Mouse (Mus musculus) stomach, embryonic 15.5 days (tissue): ENCODE results near the gene Rmdn2. TPM values are rescaled to one million over a fixed set of nuclear protein-coding genes. Genes with fewer than 3 reads are reported as not detected.

Experiments used
- ATAC-seq: fragments of 200-750 bp; cut with Nextera tagmentation; 2 replicates; pipeline ENCODE4 v1.8.0; 2017; ENCODE audit warnings: low read depth, moderate number of reproducible peaks, moderate TSS enrichment; ENCODE audit not compliant: insufficient read depth, low FRiP score
- H3K27ac ChIP-seq: fragments of 300-500 bp; sonication (generic); 2 replicates; pipeline ENCODE4 v1.5.1; 2015; ENCODE audit warnings: mild to moderate bottlenecking, inconsistent platforms
- H3K27me3 ChIP-seq: fragments of 300-500 bp; sonication (generic); replicated peaks from 2 replicates; pipeline ENCODE4 v1.6.1; 2015; ENCODE audit warnings: inconsistent platforms
- H3K36me3 ChIP-seq: fragments of 300-500 bp; sonication (generic); 2 replicates; pipeline ENCODE4 v1.6.1; 2015; ENCODE audit warnings: inconsistent platforms
- H3K4me1 ChIP-seq: fragments of 300-500 bp; sonication (generic); 2 replicates; pipeline ENCODE4 v1.6.1; 2015; ENCODE audit warnings: inconsistent platforms
- H3K4me2 ChIP-seq: fragments of 300-500 bp; sonication (generic); 2 replicates; pipeline ENCODE4 v1.6.1; 2015; ENCODE audit warnings: mild to moderate bottlenecking, inconsistent platforms
- H3K4me3 ChIP-seq: fragments of 300-500 bp; sonication (generic); replicated peaks from 2 replicates; pipeline ENCODE4 v1.5.1; 2015; ENCODE audit warnings: inconsistent platforms
- H3K9ac ChIP-seq: fragments of 300-500 bp; sonication (generic); 2 replicates; pipeline ENCODE4 v1.6.1; 2015; ENCODE audit warnings: inconsistent platforms
- H3K9me3 ChIP-seq: fragments of 300-500 bp; sonication (generic); 2 replicates; pipeline ENCODE4 v1.6.1; 2016; ENCODE audit warnings: inconsistent platforms
- WGBS: fragments of 180-500 bp; shearing (Covaris S2); methylation state at CpG from one replicate; pipeline ENCODE4 v1.1.7; 2015; 5-methylcytosine and 5-hydroxymethylcytosine counted together
- polyA plus RNA-seq: library from polyadenylated mRNA; unstranded; fragments of >200 nt; fragmentation: Nextera tagmentation; extraction: Ambion mirVana; gene quantifications from 2 replicates; pipeline ENCODE4 v1.2.1, GENCODE M21; 2015

The Rmdn2 gene
- 8.9 and 10.2 TPM in 2 replicates for polyA plus RNA-seq

DNA sequence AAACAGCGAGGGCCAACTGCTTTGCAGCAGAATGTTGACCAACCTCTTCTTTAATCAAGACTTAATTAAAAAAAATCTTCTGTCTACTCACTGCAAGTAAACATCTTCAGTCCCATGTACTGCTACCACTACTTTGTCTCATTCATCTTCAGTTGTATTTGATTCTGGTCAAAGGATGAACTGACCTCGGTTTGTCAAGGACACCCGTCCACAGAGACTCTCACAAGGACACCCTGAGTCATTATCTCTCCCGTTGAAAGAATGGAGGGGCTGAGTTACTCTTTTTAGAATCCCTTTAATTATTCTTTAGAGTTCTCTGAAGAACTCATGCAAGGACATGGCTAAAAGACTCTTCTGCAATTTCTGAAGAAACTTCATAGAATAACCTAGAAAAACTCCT, at the start of gene Rmdn2:
Rmdn2 (plus strand) TSS at position 319 of the 400 bp plus-strand sequence.
- Histone ChIP-seq H3K9ac (no peak within 1 kb of the TSS), H3K27ac (no peak within 1 kb of the TSS), H3K4me1 (no peaks in the 10 kb centered on the region), H3K4me2 (no peak within 1 kb of the TSS), H3K9me3 (no peaks in the 10 kb centered on the region), H3K27me3 (no peaks in the 10 kb centered on the region), H3K36me3 (no peaks in the 10 kb centered on the region), H3K4me3 (no peak within 1 kb of the TSS)
- no peak for ATAC-seq
- WGBS, result 83% methylated on average over 4 of the region's 4 CpGs

DNA sequence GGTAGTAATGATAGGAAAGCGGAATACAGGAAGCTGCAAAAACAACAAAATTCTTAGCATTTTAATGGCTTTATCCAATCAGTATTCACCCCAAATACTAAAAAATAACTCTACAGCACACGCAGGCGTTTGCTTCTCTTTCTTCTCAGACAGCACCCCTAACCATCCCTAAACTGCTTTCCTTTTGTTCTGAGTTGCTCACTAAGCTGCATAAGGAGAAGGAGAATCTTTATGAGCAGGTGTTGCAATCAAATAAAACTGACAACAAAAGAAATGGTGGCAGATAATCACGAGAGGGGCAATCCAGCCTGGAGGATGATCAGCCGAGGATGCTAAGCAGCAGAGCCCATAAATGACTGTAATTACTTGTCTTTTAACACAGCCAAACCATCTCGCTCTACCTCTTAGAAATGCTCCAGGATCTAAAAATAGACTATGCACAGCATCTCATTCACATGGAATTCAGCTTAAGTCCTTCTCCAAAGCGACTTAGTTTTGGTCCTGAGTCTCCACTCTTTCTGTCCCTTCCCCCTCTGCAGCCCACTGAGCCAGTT, 48.5 kb upstream of the Rmdn2 start:
- Histone ChIP-seq H3K9ac (no peak overlapping the region), H3K4me3 (no peak overlapping the region), H3K27me3 (no peaks in the 10 kb centered on the region), H3K27ac (peak overlapping the region; percentile 11; the same call in 1 of the 2 replicates), H3K4me2 (no peak overlapping the region), H3K9me3 (peaks cover 7% of the 10 kb centered on the region; the same call in 1 of the 2 replicates), H3K36me3 (no peaks in the 10 kb centered on the region), H3K4me1 (peaks cover 3% of the 10 kb centered on the region; the same call in 1 of the 2 replicates)
- 64% methylated on average over 7 of the region's 7 CpGs for WGBS
- no peak for ATAC-seq

DNA sequence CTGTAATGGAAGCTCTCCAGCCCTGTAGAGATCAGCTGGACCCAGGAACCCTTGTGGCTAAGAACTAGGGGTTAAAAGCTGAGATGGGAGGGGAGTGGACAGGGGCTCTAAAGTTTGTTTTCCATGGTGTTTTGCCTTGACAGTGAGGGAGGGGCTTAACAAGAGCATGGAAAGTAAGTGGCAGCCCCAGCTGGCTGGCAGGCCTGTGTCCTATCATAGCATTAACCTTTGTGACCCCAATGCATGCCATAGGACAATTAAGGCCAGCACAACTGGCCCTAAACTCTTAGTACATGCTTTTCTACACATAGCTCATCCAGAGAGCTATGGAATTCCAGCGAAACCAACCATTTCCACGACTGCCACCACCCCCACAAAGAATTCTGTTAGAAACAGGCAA, 47.9 kb upstream of the Rmdn2 start:
- Histone ChIP-seq H3K9me3 (peaks cover 7% of the 10 kb centered on the region; the same call in 1 of the 2 replicates), H3K4me2 (no peak overlapping the region), H3K4me1 (peaks cover 3% of the 10 kb centered on the region; the same call in 1 of the 2 replicates), H3K27me3 (no peaks in the 10 kb centered on the region), H3K27ac (peak overlapping the region; percentile 11; the same call in 1 of the 2 replicates), H3K9ac (no peak overlapping the region), H3K36me3 (no peaks in the 10 kb centered on the region), H3K4me3 (no peak overlapping the region)
- WGBS, result 41% methylated on average over 2 of the region's 2 CpGs
- ATAC-seq, result no peak

DNA sequence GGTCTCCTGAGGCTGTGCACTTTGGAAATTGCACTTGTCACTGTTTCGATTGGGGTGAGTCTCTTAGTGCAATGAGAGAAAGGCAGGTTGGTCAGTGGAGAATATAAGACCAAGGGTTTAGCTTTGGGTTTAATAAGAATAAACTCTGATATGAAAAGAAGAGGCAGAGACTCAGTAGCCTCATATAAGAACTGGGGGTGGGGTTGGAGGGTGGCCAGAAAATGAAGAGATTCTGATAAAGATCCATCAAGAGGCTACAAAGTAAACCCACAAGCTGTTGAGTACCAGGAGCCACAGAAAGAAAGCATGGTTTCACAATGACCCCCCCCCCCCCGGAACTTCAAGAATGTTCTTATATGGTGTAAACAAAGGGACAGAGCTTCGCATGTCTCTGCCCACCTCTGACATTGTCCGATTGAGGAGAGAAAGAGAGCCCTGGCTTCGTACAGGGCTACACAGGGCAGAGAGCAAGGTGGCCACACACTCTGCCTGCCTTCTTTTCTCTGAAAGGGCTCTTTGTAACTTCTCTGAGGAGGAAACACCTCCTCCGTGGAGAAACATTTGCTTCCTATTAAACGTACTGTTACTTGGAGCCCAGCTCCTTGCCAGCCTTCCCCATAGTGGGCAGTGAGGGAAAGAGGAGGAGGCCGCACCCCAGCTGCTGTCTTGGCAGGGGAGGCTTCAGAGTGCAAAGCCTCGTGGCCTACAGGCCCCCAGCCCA, 46.3 kb upstream of the Rmdn2 start:
- Histone ChIP-seq H3K27ac (no peak overlapping the region), H3K4me2 (no peak overlapping the region), H3K4me1 (peaks cover 3% of the 10 kb centered on the region; the same call in 1 of the 2 replicates), H3K4me3 (no peak overlapping the region), H3K36me3 (no peaks in the 10 kb centered on the region), H3K9ac (no peak overlapping the region), H3K27me3 (no peaks in the 10 kb centered on the region), H3K9me3 (peaks cover 2% of the 10 kb centered on the region; the same call in 1 of the 2 replicates)
- 33% methylated on average over 9 of the region's 9 CpGs for WGBS
- no peak for ATAC-seq

DNA sequence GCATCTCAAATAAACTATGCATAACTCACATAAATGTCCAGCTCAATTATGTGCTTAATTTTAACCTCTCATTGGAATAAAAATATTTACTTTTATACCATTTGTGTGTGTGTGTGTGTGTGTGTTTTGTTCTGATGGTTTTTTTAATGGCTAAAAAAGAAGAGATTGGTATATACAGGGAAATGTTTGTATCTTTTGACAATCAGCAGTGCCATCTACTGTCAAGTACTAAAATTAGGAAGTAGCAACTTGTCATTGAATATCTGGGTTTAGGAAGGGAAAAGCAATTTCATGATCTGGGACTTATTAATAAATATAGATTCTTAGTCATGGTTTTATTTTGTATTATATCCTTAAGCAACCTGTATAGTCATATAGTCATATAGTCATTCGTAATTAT, 43.3 kb upstream of the Rmdn2 start:
- 89% methylated on average over 1 of the region's 1 CpGs for WGBS
- no peak overlapping the region for H3K27ac ChIP-seq
- H3K27me3 ChIP-seq, result no peaks in the 10 kb centered on the region
- H3K4me3 ChIP-seq, result no peak overlapping the region
- H3K4me1 ChIP-seq, result peaks cover 3% of the 10 kb centered on the region; the same call in 1 of the 2 replicates
- ATAC-seq, result no peak
- no peak overlapping the region for H3K9ac ChIP-seq
- H3K9me3 ChIP-seq, result no peaks in the 10 kb centered on the region
- no peaks in the 10 kb centered on the region for H3K36me3 ChIP-seq
- H3K4me2 ChIP-seq, result no peak overlapping the region

DNA sequence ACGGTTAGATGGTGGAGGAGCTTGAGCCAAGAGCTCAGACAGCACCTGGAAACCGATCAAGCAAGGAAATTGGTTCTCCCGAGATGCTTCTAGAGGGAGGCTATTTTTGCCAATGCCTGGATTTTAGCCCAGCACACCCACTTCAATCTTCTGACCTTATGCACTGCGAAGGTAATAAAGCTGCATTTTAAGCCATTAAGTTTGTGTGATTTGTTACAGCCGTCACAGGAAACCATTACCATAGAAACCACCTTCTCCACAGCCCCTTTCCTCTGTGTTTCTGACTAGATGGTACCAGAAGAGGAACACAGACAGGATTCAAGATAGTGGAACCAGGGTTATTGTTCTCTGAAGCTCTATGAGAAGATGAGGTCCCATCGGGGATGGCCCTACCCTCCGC, 33.3 kb upstream of the Rmdn2 start:
- Histone ChIP-seq H3K36me3 (no peaks in the 10 kb centered on the region), H3K4me1 (no peaks in the 10 kb centered on the region), H3K4me2 (no peak overlapping the region), H3K27me3 (no peaks in the 10 kb centered on the region), H3K4me3 (no peak overlapping the region), H3K27ac (no peak overlapping the region), H3K9me3 (no peaks in the 10 kb centered on the region), H3K9ac (no peak overlapping the region)
- ATAC-seq, result no peak
- WGBS, result 56% methylated on average over 7 of the region's 7 CpGs

DNA sequence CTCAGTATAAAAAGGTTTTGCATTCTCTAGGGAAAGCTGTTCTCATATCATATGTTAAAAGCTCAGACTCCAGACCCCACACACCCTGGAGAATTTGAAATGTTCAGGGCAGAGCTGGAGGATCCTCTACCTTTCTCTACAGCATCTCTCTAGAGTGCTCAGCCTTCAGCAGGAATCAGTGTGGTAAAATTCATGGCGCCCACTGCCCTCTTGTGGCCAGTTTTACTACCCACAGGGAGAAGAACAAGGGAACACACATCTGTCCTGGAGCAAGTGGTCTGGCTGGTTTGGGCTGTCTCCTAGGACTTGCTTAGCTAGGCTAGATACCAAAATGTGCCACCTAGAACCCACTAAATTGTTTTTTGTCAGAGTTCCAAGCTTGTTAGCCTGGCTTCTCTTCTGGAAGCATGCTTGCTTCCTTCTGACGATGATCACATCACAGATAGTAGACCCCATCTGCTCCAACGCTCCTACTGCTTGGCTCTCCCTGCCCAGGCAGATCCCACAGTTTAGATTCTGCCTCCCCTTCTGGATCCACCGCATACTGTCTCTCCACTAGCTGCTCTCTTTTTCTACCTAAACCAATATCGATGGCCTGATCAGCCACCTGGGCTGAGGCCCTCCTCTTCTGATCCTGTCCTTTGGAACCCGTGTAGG, 31.3 kb upstream of the Rmdn2 start:
- Histone ChIP-seq H3K27me3 (no peaks in the 10 kb centered on the region), H3K4me1 (no peaks in the 10 kb centered on the region), H3K9ac (no peak overlapping the region), H3K4me2 (no peak overlapping the region), H3K4me3 (no peak overlapping the region), H3K27ac (no peak overlapping the region), H3K9me3 (no peaks in the 10 kb centered on the region), H3K36me3 (no peaks in the 10 kb centered on the region)
- no peak for ATAC-seq
- WGBS, result 68% methylated on average over 6 of the region's 6 CpGs

DNA sequence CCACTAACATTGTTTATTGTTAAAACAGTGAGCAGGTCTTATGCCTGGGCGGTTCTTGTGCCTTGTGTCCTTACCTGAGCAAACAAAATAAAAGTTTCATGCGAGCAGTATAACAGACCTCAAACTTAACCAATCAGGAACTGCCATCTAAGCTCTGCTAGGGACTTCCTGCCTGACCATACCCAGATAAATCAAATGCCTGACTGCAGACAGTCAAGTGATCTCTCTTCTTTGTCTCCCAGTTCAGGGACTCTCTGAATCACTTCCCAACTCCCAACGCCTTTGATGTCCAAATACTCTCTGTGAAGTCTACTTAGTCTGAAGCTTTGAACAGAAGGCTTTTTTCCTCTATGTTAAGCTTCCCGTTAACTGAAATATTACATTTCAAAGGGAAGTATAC, 28.2 kb upstream of the Rmdn2 start:
- WGBS, result 45% methylated on average over 4 of the region's 4 CpGs
- Histone ChIP-seq H3K4me2 (no peak overlapping the region), H3K4me1 (no peaks in the 10 kb centered on the region)

DNA sequence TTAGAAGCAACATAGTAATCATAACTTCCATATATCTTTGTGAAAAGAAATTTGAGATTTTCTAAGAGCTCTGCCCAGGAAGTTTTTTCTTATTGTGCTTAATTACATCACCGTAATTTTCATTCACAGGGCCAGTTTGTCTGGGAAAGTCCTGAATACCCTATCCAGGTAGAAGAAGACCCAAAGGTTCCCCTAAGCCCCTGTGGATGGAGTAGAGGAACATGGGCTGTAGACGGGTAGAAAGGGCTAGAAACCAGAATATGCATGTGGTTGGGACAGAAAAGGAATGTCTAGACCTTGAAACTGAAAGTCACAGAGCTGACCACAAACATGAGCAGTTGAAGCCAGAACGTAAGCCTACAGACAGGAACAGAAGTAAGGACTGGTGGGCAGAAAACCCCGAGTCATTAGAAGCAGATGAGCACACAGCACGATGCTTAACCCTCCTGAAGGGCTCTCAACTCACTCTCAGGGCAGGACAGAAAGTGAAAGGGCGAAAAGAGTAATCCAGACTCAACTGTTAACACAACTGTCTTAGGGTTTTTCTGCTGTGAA, 27.3 kb upstream of the Rmdn2 start:
- Histone ChIP-seq H3K9ac (no peak overlapping the region), H3K4me3 (no peak overlapping the region), H3K4me1 (no peaks in the 10 kb centered on the region), H3K27ac (no peak overlapping the region), H3K4me2 (no peak overlapping the region), H3K9me3 (no peaks in the 10 kb centered on the region), H3K36me3 (no peaks in the 10 kb centered on the region), H3K27me3 (no peaks in the 10 kb centered on the region)
- no peak for ATAC-seq
- WGBS, result 78% methylated on average over 6 of the region's 6 CpGs

More for the DNA sequence above, 28.2 kb upstream of the Rmdn2 start:
- H3K9ac ChIP-seq, result no peak overlapping the region
- no peak overlapping the region for H3K27ac ChIP-seq
- no peak for ATAC-seq
- no peaks in the 10 kb centered on the region for H3K27me3 ChIP-seq
- no peaks in the 10 kb centered on the region for H3K36me3 ChIP-seq
- no peaks in the 10 kb centered on the region for H3K9me3 ChIP-seq
- no peak overlapping the region for H3K4me3 ChIP-seq

DNA sequence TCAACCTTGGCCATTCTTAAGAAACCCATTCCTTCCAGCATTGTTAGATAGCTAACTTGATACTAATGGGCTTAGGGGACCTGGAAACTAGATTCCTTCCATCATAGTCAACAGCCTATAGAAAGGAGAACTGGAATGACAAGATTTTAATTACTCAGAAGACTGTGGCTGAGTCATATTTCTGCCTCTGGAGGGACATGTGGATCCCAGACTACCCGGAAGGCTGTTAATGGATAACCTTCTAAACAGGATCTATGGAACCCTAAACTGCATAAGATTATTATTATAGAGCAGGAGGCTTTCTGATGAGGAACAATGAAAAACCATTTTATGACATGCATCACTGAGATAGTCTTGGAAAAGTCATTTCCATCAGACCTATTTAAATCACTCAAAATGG, 21.8 kb upstream of the Rmdn2 start:
- Histone ChIP-seq H3K9me3 (no peaks in the 10 kb centered on the region), H3K36me3 (no peaks in the 10 kb centered on the region), H3K4me2 (no peak overlapping the region), H3K4me3 (no peak overlapping the region), H3K27me3 (no peaks in the 10 kb centered on the region), H3K27ac (no peak overlapping the region), H3K9ac (no peak overlapping the region), H3K4me1 (no peaks in the 10 kb centered on the region)
- 71% methylated on average over 1 of the region's 1 CpGs for WGBS
- ATAC-seq, result no peak

DNA sequence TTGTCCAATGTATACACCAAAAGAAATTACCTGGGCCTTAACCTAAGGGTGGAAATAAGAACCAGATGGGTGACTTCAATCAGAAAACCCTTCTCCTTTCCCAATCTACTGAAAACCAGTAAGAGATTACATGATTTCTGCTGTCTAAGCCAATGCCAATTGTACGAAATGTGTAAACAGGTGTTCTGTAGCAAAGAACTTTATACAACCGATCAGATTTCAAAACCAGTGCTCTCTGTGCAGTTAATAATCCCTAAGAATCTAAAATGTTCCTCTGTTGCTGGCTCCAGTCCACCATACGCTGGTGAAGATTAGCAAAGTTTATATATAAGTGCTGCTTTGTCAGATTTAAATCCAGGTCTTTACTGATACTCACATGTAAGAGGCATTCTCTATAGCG, 15.7 kb upstream of the Rmdn2 start:
- Histone ChIP-seq H3K4me3 (no peak overlapping the region), H3K27me3 (no peaks in the 10 kb centered on the region), H3K36me3 (no peaks in the 10 kb centered on the region), H3K4me2 (no peak overlapping the region), H3K9ac (no peak overlapping the region), H3K27ac (no peak overlapping the region), H3K9me3 (no peaks in the 10 kb centered on the region), H3K4me1 (no peaks in the 10 kb centered on the region)
- 44% methylated on average over 4 of the region's 4 CpGs for WGBS
- no peak for ATAC-seq

DNA sequence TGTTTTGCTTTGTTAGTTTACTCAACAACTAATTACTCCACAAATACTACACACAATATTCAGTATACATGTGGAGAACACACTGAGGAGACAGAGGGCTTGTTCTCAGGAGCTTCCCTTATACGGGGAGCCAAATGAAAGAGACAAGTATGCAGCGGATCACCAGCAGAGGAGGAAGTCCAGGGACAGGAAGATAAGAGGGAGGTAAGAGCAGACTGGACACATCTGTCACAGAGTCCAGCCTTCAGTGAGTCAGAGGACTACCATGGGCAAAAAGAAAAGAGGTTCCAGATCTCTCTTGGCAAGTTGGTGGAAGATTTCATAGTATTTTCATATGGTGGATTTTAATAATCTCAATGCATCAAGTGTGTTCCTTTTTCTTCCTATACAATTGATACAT, 13.5 kb upstream of the Rmdn2 start:
- Histone ChIP-seq H3K4me1 (no peaks in the 10 kb centered on the region), H3K27me3 (no peaks in the 10 kb centered on the region), H3K9ac (no peak overlapping the region), H3K9me3 (no peaks in the 10 kb centered on the region), H3K4me2 (no peak overlapping the region), H3K4me3 (no peak overlapping the region), H3K36me3 (no peaks in the 10 kb centered on the region), H3K27ac (no peak overlapping the region)
- WGBS, result 29% methylated on average over 2 of the region's 2 CpGs
- ATAC-seq, result no peak
